Mouse (Mus musculus): ENCODE results near the gene Gpx8. TPM values are rescaled to one million over a fixed set of nuclear protein-coding genes. Genes with fewer than 3 reads are reported as not detected.
A peak's percentile ranks its signal among the peaks of the same experiment; 100 is the strongest.

Gpx8 gene
- total and polyA plus RNA-seq, 2 experiments: 0.22 to 2.8 TPM

- H3K36me3 ChIP-seq (ENCODE audit: control insufficient read depth, insufficient read depth, low read length): no peaks in the 10 kb centered on the region
- peaks cover 3% of the 10 kb centered on the region; the same call in 1 of the 2 replicates for H3K4me1 ChIP-seq (ENCODE audit: control insufficient read depth, insufficient read depth, low read length)
- 13% methylated on average over 11 of the region's 11 CpGs for WGBS
- no peak for TF ChIP-seq POLR2A (IDR thresholded peaks at IDR 0.05; ENCODE audit: extremely low read depth, insufficient read depth, low read length)
- no peak for TF ChIP-seq CTCF (IDR thresholded peaks at IDR 0.05; ENCODE audit: low read depth, low read length)
- no peak overlapping the region for H3K9ac ChIP-seq (ENCODE audit: low read depth, low read length)
- H3K27ac ChIP-seq (replicated peaks; ENCODE audit: insufficient read depth, low read depth, low read length): no peak overlapping the region
- no peak overlapping the region for H3K4me3 ChIP-seq (ENCODE audit: insufficient read depth, low read depth, low read length)
- no peak for DNase-seq (ENCODE audit: extremely low read depth, low read depth, low spot score)
- no peaks in the 10 kb centered on the region for H3K79me2 ChIP-seq (ENCODE audit: control insufficient read depth, insufficient read depth, low read length)
- peaks cover 17% of the 10 kb centered on the region; the same call in 1 of the 2 replicates for H3K27me3 ChIP-seq (ENCODE audit: control insufficient read depth, insufficient read depth, low read length)
Observed at GRCm38 (mm10) chr13:113034271-113034886, 11.8 kb downstream of the Gpx8 start.

- Histone ChIP-seq H3K27me3 (ENCODE audit: control insufficient read depth, insufficient read depth, low read length) (peaks cover 15% of the 10 kb centered on the region; the same call in 1 of the 2 replicates), H3K4me3 (ENCODE audit: insufficient read depth, low read depth, low read length) (no peak overlapping the region), H3K9ac (ENCODE audit: low read depth, low read length) (no peak overlapping the region), H3K4me1 (ENCODE audit: control insufficient read depth, insufficient read depth, low read length) (peaks cover 3% of the 10 kb centered on the region; the same call in 1 of the 2 replicates), H3K79me2 (ENCODE audit: control insufficient read depth, insufficient read depth, low read length) (no peaks in the 10 kb centered on the region), H3K27ac (replicated peaks; ENCODE audit: insufficient read depth, low read depth, low read length) (no peak overlapping the region), H3K36me3 (ENCODE audit: control insufficient read depth, insufficient read depth, low read length) (no peaks in the 10 kb centered on the region)
- TF ChIP-seq CTCF (IDR thresholded peaks at IDR 0.05; ENCODE audit: low read depth, low read length): no peak
- no peak for TF ChIP-seq POLR2A (IDR thresholded peaks at IDR 0.05; ENCODE audit: extremely low read depth, insufficient read depth, low read length)
- no peak for DNase-seq (ENCODE audit: extremely low read depth, low read depth, low spot score)
Observed at GRCm38 (mm10) chr13:113032831-113033230, 13.4 kb downstream of the Gpx8 start.

GRCm38 (mm10) chr13:113031792-113032571 is 14.2 kb downstream of the Gpx8 start:
- Histone ChIP-seq H3K27me3 (ENCODE audit: control insufficient read depth, insufficient read depth, low read length) (peaks cover 15% of the 10 kb centered on the region; the same call in 1 of the 2 replicates), H3K4me3 (ENCODE audit: insufficient read depth, low read depth, low read length) (peak overlapping the region; percentile 40; the same call in 1 of the 2 replicates), H3K9ac (ENCODE audit: low read depth, low read length) (no peak overlapping the region)

DNA sequence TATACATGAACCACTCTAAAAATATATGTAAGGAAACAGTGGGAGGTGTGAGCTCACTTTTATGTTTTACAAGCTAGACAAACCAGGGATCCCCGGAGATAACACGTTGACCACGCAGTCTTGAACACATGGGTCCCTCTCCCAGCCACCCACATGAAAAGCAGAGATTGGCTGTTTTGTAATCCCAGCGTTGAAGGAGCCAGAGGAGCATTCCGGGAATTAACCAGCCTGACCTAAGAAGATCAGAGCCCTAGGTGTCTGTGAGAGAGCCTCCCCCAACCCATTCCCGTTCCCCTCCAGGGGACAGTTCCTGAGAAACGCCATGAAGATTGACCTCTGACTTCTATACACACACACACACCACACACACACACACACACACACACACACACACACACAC is 14.9 kb downstream of the Gpx8 start:
- peaks cover 15% of the 10 kb centered on the region; the same call in 1 of the 2 replicates for H3K27me3 ChIP-seq (ENCODE audit: control insufficient read depth, insufficient read depth, low read length)
- DNase-seq (ENCODE audit: extremely low read depth, low read depth, low spot score): no peak
- H3K4me3 ChIP-seq (ENCODE audit: insufficient read depth, low read depth, low read length): no peak overlapping the region
- H3K27ac ChIP-seq (replicated peaks; ENCODE audit: insufficient read depth, low read depth, low read length): no peak overlapping the region
- 2% methylated on average over 7 of the region's 7 CpGs for WGBS
- no peaks in the 10 kb centered on the region for H3K36me3 ChIP-seq (ENCODE audit: control insufficient read depth, insufficient read depth, low read length)
- H3K79me2 ChIP-seq (ENCODE audit: control insufficient read depth, insufficient read depth, low read length): no peaks in the 10 kb centered on the region
- H3K4me1 ChIP-seq (ENCODE audit: control insufficient read depth, insufficient read depth, low read length): peaks cover 3% of the 10 kb centered on the region; the same call in 1 of the 2 replicates
- no peak overlapping the region for H3K9ac ChIP-seq (ENCODE audit: low read depth, low read length)
- no peak for TF ChIP-seq POLR2A (IDR thresholded peaks at IDR 0.05; ENCODE audit: extremely low read depth, insufficient read depth, low read length)
- TF ChIP-seq CTCF (IDR thresholded peaks at IDR 0.05; ENCODE audit: low read depth, low read length): no peak

More at GRCm38 (mm10) chr13:113031792-113032571, 14.2 kb downstream of the Gpx8 start:
- H3K79me2 ChIP-seq (ENCODE audit: control insufficient read depth, insufficient read depth, low read length): no peaks in the 10 kb centered on the region
- no peaks in the 10 kb centered on the region for H3K36me3 ChIP-seq (ENCODE audit: control insufficient read depth, insufficient read depth, low read length)
- no peak for DNase-seq (ENCODE audit: extremely low read depth, low read depth, low spot score)
- WGBS: 2% methylated on average over 40 of the region's 40 CpGs
- H3K4me1 ChIP-seq (ENCODE audit: control insufficient read depth, insufficient read depth, low read length): peaks cover 3% of the 10 kb centered on the region; the same call in 1 of the 2 replicates
- no peak for TF ChIP-seq POLR2A (IDR thresholded peaks at IDR 0.05; ENCODE audit: extremely low read depth, insufficient read depth, low read length)
- TF ChIP-seq CTCF (IDR thresholded peaks at IDR 0.05; ENCODE audit: low read depth, low read length): no peak
- H3K27ac ChIP-seq (replicated peaks; ENCODE audit: insufficient read depth, low read depth, low read length): no peak overlapping the region

DNA sequence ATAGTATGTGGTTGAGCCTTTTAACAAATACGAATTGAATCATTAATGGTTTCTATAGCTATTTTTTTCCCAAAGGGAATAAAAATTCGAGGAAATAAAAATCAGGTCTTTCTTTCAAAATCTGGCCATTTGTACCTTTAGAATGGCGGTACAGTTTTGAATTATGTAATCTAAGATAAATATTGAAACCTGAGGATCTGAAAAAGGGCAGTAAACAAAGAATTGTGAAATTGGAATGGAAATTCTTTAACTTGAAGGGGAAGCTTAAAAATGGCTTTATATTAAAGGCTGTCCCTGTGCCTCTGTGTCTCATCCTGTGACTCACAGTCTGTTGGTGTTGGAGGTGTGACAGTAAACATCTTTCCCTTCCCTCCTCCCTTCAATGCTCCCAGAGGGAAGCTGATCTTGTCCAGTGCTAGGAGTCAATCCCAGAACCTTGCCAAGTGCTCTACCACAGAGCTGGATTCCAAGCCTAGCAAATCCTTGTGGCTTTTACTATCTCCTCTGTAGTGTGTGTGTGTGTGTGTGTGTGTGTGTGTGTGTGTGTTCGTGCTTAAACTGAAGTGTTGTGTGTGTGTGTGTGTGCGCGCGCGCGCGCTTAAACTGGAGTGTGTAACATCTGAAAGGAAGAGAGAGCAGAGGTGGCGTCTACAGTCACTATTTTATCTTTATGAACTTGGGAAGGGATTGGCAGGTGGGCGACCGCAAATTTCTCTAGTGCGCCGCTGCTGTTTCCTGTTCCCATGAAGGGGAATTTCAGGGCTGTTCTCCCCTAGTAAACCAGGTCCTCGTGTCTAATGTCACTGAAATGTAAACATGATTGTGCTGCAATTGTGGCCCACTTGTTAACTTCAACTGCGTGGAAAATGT is 22.7 kb downstream of the Gpx8 start:
- Histone ChIP-seq H3K4me1 (ENCODE audit: control insufficient read depth, insufficient read depth, low read length) (peaks cover 8% of the 10 kb centered on the region), H3K9ac (ENCODE audit: low read depth, low read length) (no peak overlapping the region), H3K79me2 (ENCODE audit: control insufficient read depth, insufficient read depth, low read length) (no peaks in the 10 kb centered on the region), H3K4me3 (ENCODE audit: insufficient read depth, low read depth, low read length) (no peak overlapping the region), H3K27ac (replicated peaks; ENCODE audit: insufficient read depth, low read depth, low read length) (peak overlapping the region; percentile 36), H3K36me3 (ENCODE audit: control insufficient read depth, insufficient read depth, low read length) (no peaks in the 10 kb centered on the region), H3K27me3 (ENCODE audit: control insufficient read depth, insufficient read depth, low read length) (no peaks in the 10 kb centered on the region)
- TF ChIP-seq CTCF (IDR thresholded peaks at IDR 0.05; ENCODE audit: low read depth, low read length) (no peak), POLR2A (IDR thresholded peaks at IDR 0.05; ENCODE audit: extremely low read depth, insufficient read depth, low read length) (no peak)
- WGBS: 71% methylated on average over 17 of the region's 17 CpGs
- peak; percentile 52 for DNase-seq (ENCODE audit: extremely low read depth, low read depth, low spot score)

Measured in liver, adult 2 months (tissue).